Mouse (Mus musculus): ENCODE measurements around the gene Nr1d1.

- TF ChIP-seq CTCF (IDR thresholded peaks at IDR 0.05; ENCODE audit: low read depth, low read length) (no peak), POLR2A (IDR thresholded peaks at IDR 0.05; ENCODE audit: extremely low read depth, insufficient read depth, low read length) (no peak)
Observed at GRCm38 (mm10) chr11:98788139-98788538, 13.0 kb upstream of the Nr1d1 start.

Data from liver, adult 2 months (tissue).